Mouse (Mus musculus) small intestine, adult 2 months (tissue): Measurements from ENCODE around the gene Adam15. TPM values are rescaled to one million over a fixed set of nuclear protein-coding genes. Genes with fewer than 3 reads are reported as not detected.

Experiments
- H3K27ac ChIP-seq: fragments of 200-500 bp; 2 replicates; pipeline ENCODE4 v1.5.1; 2012; ENCODE audit warnings: low read depth, low read length, control low read depth, inconsistent platforms; ENCODE audit not compliant: insufficient read depth
- H3K27me3 ChIP-seq: fragments of 200-500 bp; 2 replicates; pipeline ENCODE4 v1.6.1; 2012; ENCODE audit warnings: mild to moderate bottlenecking, moderate library complexity, low read length, inconsistent platforms; ENCODE audit not compliant: control insufficient read depth, insufficient read depth
- H3K36me3 ChIP-seq: fragments of 200-500 bp; 2 replicates; pipeline ENCODE4 v1.6.1; 2012; ENCODE audit warnings: mild to moderate bottlenecking, low read length, control low read depth, inconsistent platforms; ENCODE audit not compliant: control insufficient read depth, insufficient read depth
- H3K4me1 ChIP-seq: fragments of 200-500 bp; 2 replicates; pipeline ENCODE4 v1.6.1; 2012; ENCODE audit warnings: low read length, inconsistent platforms, mixed read lengths; ENCODE audit not compliant: control insufficient read depth, insufficient read depth, insufficient read length
- H3K4me3 ChIP-seq: fragments of 200-500 bp; 2 replicates; pipeline ENCODE4 v1.5.1; 2012; ENCODE audit warnings: low read depth, mild to moderate bottlenecking, control low read depth, inconsistent platforms, low read length, moderate library complexity
- CTCF ChIP-seq: fragments of 200-500 bp; IDR thresholded peaks from 2 replicates; pipeline ENCODE4 v1.5.1; 2012; ENCODE audit warnings: low read depth, mild to moderate bottlenecking, control low read depth, inconsistent platforms, low read length, moderate library complexity, mixed read lengths; ENCODE audit not compliant: insufficient replicate concordance, insufficient read length; ENCODE audit errors: extremely low read depth
- POLR2A ChIP-seq: fragments of 200-500 bp; IDR thresholded peaks from 2 replicates; pipeline ENCODE4 v1.6.1; 2012; ENCODE audit warnings: low read depth, mild to moderate bottlenecking, control low read depth, inconsistent platforms, low read length, moderate library complexity
- WGBS: fragments of 180-500 bp; shearing (Covaris S2); methylation state at CpG from one replicate; pipeline ENCODE4 v1.1.7; 2018; 5-methylcytosine and 5-hydroxymethylcytosine counted together
- polyA plus RNA-seq: library from polyadenylated mRNA; depleted of rRNA; stranded (reverse); fragments of >200 nt; gene quantifications from 2 replicates; pipeline ENCODE4 v1.2.3, GENCODE M21; 2012

The Adam15 gene
- polyA plus RNA-seq, 1 experiment, result 70.7 TPM

DNA sequence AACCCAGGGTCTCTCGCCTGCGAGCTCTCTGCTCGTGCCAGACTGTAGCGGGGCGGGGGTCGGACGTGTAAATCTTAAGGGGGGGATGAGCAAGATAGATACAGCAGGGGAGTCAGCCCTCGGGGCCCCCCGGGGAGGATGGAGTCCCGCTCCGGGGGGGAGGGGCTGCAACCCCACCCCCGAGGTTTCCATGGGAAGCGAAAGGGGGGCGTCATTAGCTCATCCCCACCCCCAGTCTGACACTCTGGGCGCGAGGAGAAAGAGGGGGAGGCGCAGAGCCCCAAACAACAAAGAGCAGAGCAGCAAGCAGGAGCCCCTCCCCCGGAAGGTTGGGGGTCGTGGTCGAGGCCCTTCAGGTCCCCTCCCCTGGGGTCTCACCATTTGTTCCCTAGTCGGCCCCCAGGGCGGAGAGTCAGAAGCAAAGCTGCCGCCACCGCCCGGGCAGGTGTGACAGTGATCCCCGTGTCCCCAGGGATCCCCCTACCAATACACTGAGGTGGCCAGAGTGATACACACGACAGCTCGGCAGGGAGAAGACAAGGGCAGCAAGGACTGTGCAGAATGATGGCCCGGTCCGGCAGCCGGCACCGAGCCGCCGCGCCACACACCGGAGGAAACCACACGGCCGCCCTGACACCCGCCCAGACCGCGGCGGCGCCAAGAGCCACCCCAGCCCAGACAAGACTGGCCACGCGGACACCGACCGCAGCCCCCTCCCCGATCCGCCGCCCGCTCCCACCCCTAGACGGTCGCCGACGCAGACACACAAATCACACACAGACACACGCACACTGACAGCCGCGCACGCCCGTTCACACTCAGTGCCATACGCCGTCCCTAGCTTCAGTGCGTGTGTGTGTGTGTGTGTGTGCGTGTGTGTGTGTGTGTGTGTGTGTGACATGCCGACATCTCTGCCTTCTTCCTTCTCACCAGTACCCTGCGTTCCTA is 28.3 kb downstream of the Adam15 start:
- under 1% methylated on average over 66 of the region's 66 CpGs for WGBS
- no peak overlapping the region for H3K27ac ChIP-seq
- peaks cover 27% of the 10 kb centered on the region for H3K4me1 ChIP-seq
- H3K36me3 ChIP-seq, result no peaks in the 10 kb centered on the region
- H3K27me3 ChIP-seq, result peaks cover 31% of the 10 kb centered on the region
- TF ChIP-seq POLR2A (no peak), CTCF (no peak)
- H3K4me3 ChIP-seq, result peak overlapping the region; percentile 69

DNA sequence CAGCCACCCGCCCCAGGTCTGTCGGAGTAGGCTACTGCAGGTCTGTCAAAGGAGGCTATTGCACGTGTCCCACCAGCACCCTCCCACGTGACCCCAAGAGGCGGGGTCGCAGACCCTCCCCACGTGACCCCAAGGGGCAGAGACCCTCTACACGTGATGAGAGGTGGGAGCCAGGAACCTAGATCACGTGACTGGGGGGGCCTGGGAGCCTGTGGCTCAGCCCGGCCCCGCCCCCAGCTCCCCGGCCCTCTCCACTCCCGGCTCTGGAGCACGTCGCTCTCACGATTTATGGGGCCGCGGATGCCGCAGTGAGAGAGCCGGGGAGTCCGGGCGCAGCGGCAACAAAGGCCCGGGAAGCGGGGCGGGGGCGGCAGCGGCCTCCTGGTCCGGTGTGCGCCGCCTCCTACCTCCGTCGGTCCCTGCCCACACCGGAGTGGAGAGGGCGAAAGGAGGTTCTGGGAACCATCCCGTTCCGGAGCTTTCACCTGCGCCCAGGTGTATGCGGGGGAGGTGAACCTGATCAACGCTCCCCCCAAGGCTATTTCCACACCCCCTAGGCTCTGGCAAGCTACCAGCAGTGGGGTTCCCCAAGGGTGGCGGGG is 29.1 kb downstream of the Adam15 start:
- no peak for TF ChIP-seq CTCF
- no peak for TF ChIP-seq POLR2A
- H3K27ac ChIP-seq, result no peak overlapping the region
- peak overlapping the region; percentile 69 for H3K4me3 ChIP-seq
- WGBS, result 1% methylated on average over 39 of the region's 41 CpGs
- no peaks in the 10 kb centered on the region for H3K36me3 ChIP-seq
- H3K4me1 ChIP-seq, result peaks cover 32% of the 10 kb centered on the region
- H3K27me3 ChIP-seq, result peaks cover 31% of the 10 kb centered on the region

GRCm38 (mm10) chr3:89319591-89320350 is 30.0 kb downstream of the Adam15 start:
- TF ChIP-seq POLR2A, result no peak
- TF ChIP-seq CTCF, result no peak
- peaks cover 34% of the 10 kb centered on the region for H3K4me1 ChIP-seq
- 4% methylated on average over 58 of the region's 58 CpGs for WGBS
- peak overlapping the region; percentile 42 for H3K4me3 ChIP-seq
- H3K27me3 ChIP-seq, result peaks cover 31% of the 10 kb centered on the region
- H3K27ac ChIP-seq, result no peak overlapping the region
- no peaks in the 10 kb centered on the region for H3K36me3 ChIP-seq

DNA sequence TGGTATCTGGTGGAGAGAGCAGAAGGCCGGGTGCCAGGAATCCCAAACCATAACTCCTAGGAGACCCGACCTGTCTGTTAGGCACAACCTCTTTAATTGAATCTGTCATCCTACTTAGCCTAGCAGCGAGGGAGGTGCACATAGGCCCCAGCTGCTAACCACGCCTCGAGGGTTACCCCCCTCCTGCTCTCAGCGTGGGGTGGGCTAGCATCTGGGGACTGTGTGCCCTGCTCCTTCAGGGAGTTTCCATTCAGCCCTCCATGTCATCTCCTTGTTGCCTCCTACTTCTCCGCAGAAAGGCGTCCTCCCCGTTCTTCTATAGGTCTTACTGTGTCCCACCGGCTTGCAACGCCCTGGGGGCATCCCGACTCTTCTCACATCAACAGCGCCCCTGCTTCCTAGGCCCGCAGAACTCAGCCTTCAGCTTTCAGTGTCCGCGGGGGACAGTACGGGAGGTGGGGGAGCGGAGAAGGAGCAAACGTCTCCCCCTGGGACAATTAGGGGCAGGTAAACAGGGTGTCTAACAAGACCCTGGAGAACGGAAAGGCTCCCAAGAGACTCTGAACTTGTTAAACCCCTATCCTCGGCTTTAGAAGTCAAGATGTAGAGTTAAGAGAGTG is 30.7 kb downstream of the Adam15 start:
- peaks cover 34% of the 10 kb centered on the region for H3K4me1 ChIP-seq
- 70% methylated on average over 21 of the region's 21 CpGs for WGBS
- no peak overlapping the region for H3K27ac ChIP-seq
- H3K4me3 ChIP-seq, result peak overlapping the region; percentile 42; the same call in 1 of the 2 replicates
- peaks cover 31% of the 10 kb centered on the region for H3K27me3 ChIP-seq
- no peaks in the 10 kb centered on the region for H3K36me3 ChIP-seq
- TF ChIP-seq CTCF, result no peak
- TF ChIP-seq POLR2A, result no peak

DNA sequence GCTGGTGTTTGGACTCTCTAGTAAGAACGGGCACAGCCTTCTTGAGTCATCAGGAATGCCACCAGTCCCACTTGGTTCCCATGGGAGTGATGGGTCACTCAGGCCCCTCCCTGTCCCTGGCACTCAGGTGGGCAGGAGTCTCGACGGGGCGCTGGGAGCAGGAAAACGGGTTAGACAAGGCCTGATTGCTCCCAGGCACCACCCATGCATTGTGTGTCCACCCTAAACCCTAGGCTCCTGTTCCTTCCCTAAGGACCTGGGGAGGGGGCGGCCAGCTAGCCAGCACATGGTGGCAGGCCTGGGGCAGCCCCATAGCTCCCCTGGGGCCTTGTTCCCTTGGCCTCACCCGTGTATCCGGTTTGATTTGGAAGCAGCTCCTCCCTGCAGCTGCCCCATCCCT is 31.5 kb downstream of the Adam15 start:
- WGBS, result 64% methylated on average over 8 of the region's 8 CpGs
- Histone ChIP-seq H3K36me3 (no peaks in the 10 kb centered on the region), H3K27ac (no peak overlapping the region), H3K4me3 (no peak overlapping the region), H3K27me3 (peaks cover 31% of the 10 kb centered on the region), H3K4me1 (peaks cover 34% of the 10 kb centered on the region)
- TF ChIP-seq POLR2A (no peak), CTCF (no peak)

DNA sequence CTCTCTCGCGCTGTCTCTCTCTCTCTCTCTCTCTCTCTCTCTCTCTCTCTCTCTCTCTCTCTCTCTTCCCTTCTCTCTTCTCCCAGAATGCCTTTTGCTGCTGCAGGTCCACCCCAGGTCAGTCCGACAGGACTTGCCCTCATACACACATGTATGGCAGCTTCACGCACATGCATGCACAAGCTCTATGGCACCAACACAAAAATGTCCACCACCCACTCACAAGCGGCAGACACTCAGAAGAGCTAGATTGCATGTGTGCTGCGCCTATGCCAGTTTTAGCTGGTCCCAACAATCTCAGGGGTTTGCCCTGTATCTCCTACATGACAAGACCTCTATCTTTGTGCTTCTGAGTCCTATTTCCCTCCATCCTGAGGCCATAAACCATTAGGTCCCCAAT is 32.5 kb downstream of the Adam15 start:
- Histone ChIP-seq H3K4me3 (no peak overlapping the region), H3K27ac (no peak overlapping the region), H3K27me3 (peaks cover 31% of the 10 kb centered on the region), H3K4me1 (peaks cover 31% of the 10 kb centered on the region), H3K36me3 (no peaks in the 10 kb centered on the region)
- 74% methylated on average over 6 of the region's 6 CpGs for WGBS
- TF ChIP-seq CTCF (no peak), POLR2A (no peak)

DNA sequence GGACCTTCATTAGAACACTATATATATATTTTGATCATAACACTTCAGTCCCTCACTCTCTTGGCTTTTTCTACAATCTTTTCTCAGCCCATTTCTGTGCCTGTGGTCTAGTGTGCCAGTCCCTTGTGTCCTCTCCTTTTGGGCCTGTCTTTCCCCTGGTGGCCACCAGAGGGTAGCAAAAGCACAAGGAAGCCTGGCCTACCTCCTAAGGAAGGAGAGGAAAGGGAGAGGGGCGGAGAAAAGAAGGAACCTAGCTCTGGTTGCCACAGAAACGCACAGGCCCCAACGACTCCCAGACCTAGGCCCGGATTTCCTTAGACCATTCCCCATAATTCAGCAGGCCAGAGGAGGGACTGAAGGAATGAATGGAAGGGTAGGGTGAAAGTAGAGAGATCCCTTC is 33.0 kb downstream of the Adam15 start:
- Histone ChIP-seq H3K27ac (no peak overlapping the region), H3K36me3 (no peaks in the 10 kb centered on the region), H3K27me3 (peaks cover 31% of the 10 kb centered on the region), H3K4me3 (no peak overlapping the region), H3K4me1 (peaks cover 28% of the 10 kb centered on the region)
- WGBS, result 3% methylated on average over 4 of the region's 4 CpGs
- TF ChIP-seq CTCF (peak; percentile 88; the same call in 1 of the 2 replicates), POLR2A (no peak)
